20 mouse cellular contexts compared by ENCODE assay signal in genomic region chr13:107909343-107910067, GRCm38 (mm10).
DNase-seq lines count a peak whose midpoint lies in the region; ATAC-seq and TF ChIP-seq lines count a peak whose summit lies in the region.
"Had no signal": no experiment of that assay in that cellular context is flagged by ENCODE, and none has a peak within 500 bp of the region (broad histone marks: within the 10 kb centered on the region; RNA-seq: fewer than 3 reads in every experiment).

No protein-coding gene starts in this region.

- no peaks in the 10 kb centered on the region for H3K9me3 ChIP-seq in midbrain, embryonic 11.5 days (ENCODE audit: control insufficient read depth, low read length)
- H3K9me3 ChIP-seq in midbrain, embryonic 15.5 days, result no peaks in the 10 kb centered on the region
- no peaks in the 10 kb centered on the region for H3K9me3 ChIP-seq in embryonic facial prominence, embryonic 14.5 days (ENCODE audit: control insufficient read depth, low read length)
- no peaks in the 10 kb centered on the region for H3K9me3 ChIP-seq in limb, embryonic 14.5 days (ENCODE audit: control insufficient read depth, low read length)
- no peaks in the 10 kb centered on the region for H3K9me3 ChIP-seq in neural tube, embryonic 15.5 days (replicated peaks)
- no peaks in the 10 kb centered on the region for H3K9me3 ChIP-seq in forebrain, embryonic 16.5 days (ENCODE audit: control insufficient read depth, low read length)
- H3K9me3 ChIP-seq: heart, embryonic 13.5 days; limb, embryonic 12.5 days; liver, embryonic 15.5 days had no signal

- peak; percentile 38; the same call in 1 of the 2 replicates for ATAC-seq in midbrain, embryonic 11.5 days (ENCODE audit: low FRiP score)
- ATAC-seq in midbrain, embryonic 15.5 days (replicated peaks), result no peak
- ATAC-seq in embryonic facial prominence, embryonic 14.5 days (ENCODE audit: low read depth), result 0 out of 2 replicates have a peak, but pooled peaks have one; percentile 18
- ATAC-seq in limb, embryonic 14.5 days (ENCODE audit: low FRiP score, low read depth), result peak; percentile 81
- 0 out of 2 replicates have a peak, but pooled peaks have one; percentile 50 for ATAC-seq in neural tube, embryonic 15.5 days (ENCODE audit: low FRiP score)
- no peak for ATAC-seq in forebrain, embryonic 16.5 days
- no peak for ATAC-seq in megakaryocyte-erythroid progenitor cell, adult 5-6 weeks (replicated peaks; ENCODE audit: low FRiP score, low TSS enrichment, poor library complexity, severe bottlenecking)

- H3K9ac ChIP-seq in midbrain, embryonic 11.5 days (ENCODE audit: low read length), result no peak overlapping the region
- no peak overlapping the region for H3K9ac ChIP-seq in midbrain, embryonic 15.5 days
- H3K9ac ChIP-seq in embryonic facial prominence, embryonic 14.5 days (ENCODE audit: low read depth, low read length), result no peak overlapping the region
- no peak overlapping the region for H3K9ac ChIP-seq in limb, embryonic 14.5 days (ENCODE audit: low read depth, low read length, severe bottlenecking)
- H3K9ac ChIP-seq in neural tube, embryonic 15.5 days (replicated peaks), result no peak overlapping the region
- H3K9ac ChIP-seq in forebrain, embryonic 16.5 days (replicated peaks; ENCODE audit: low read depth, low read length), result no peak overlapping the region
- H3K9ac ChIP-seq: heart, embryonic 13.5 days; limb, embryonic 12.5 days; liver, embryonic 15.5 days had no signal

- no peak overlapping the region for H3K4me3 ChIP-seq in midbrain, embryonic 11.5 days (ENCODE audit: low read depth, low read length)
- H3K4me3 ChIP-seq in midbrain, embryonic 15.5 days, result no peak overlapping the region
- no peak overlapping the region for H3K4me3 ChIP-seq in embryonic facial prominence, embryonic 14.5 days (ENCODE audit: low read depth, low read length)
- H3K4me3 ChIP-seq in limb, embryonic 14.5 days (replicated peaks; ENCODE audit: low read length), result no peak overlapping the region
- no peak overlapping the region for H3K4me3 ChIP-seq in neural tube, embryonic 15.5 days (replicated peaks)
- H3K4me3 ChIP-seq in forebrain, embryonic 16.5 days (replicated peaks; ENCODE audit: low read length), result no peak overlapping the region
- H3K4me3 ChIP-seq: gastrocnemius, adult 2 months; heart, embryonic 13.5 days; limb, embryonic 12.5 days; liver, embryonic 15.5 days had no signal

- no peaks in the 10 kb centered on the region for H3K27me3 ChIP-seq in midbrain, embryonic 11.5 days (ENCODE audit: control insufficient read depth, insufficient read depth, low read length)
- no peaks in the 10 kb centered on the region for H3K27me3 ChIP-seq in midbrain, embryonic 15.5 days (replicated peaks)
- no peaks in the 10 kb centered on the region for H3K27me3 ChIP-seq in embryonic facial prominence, embryonic 14.5 days (replicated peaks; ENCODE audit: control insufficient read depth, insufficient read depth, low read length)
- no peaks in the 10 kb centered on the region for H3K27me3 ChIP-seq in limb, embryonic 14.5 days (ENCODE audit: control insufficient read depth, insufficient read depth, low read length)
- H3K27me3 ChIP-seq in neural tube, embryonic 15.5 days (replicated peaks), result no peaks in the 10 kb centered on the region
- H3K27me3 ChIP-seq in forebrain, embryonic 16.5 days (replicated peaks; ENCODE audit: control insufficient read depth, insufficient read depth, low read length), result no peaks in the 10 kb centered on the region
- H3K27me3 ChIP-seq: limb, embryonic 12.5 days; liver, embryonic 15.5 days had no signal

- no peak overlapping the region for H3K27ac ChIP-seq in midbrain, embryonic 11.5 days (ENCODE audit: low read depth, low read length)
- H3K27ac ChIP-seq in midbrain, embryonic 15.5 days, result no peak overlapping the region
- no peak overlapping the region for H3K27ac ChIP-seq in embryonic facial prominence, embryonic 14.5 days (replicated peaks; ENCODE audit: low read depth, low read length)
- no peak overlapping the region for H3K27ac ChIP-seq in limb, embryonic 14.5 days (replicated peaks; ENCODE audit: low read depth, low read length)
- no peak overlapping the region for H3K27ac ChIP-seq in neural tube, embryonic 15.5 days (replicated peaks)
- no peak overlapping the region for H3K27ac ChIP-seq in forebrain, embryonic 16.5 days (ENCODE audit: low read length)
- H3K27ac ChIP-seq: gastrocnemius, adult 2 months; heart, embryonic 13.5 days; liver, embryonic 15.5 days; stomach, postnatal 0 days had no signal

- peak overlapping the region; percentile 6 for H3K4me2 ChIP-seq in midbrain, embryonic 11.5 days
- no peak overlapping the region for H3K4me2 ChIP-seq in midbrain, embryonic 15.5 days
- H3K4me2 ChIP-seq in embryonic facial prominence, embryonic 14.5 days (ENCODE audit: low read depth, low read length), result 0 out of 2 replicates have a peak overlapping the region, but pooled peaks have one; percentile 15
- peak overlapping the region; percentile 13; the same call in 1 of the 2 replicates for H3K4me2 ChIP-seq in limb, embryonic 14.5 days (replicated peaks; ENCODE audit: low read depth, low read length, severe bottlenecking)
- no peak overlapping the region for H3K4me2 ChIP-seq in neural tube, embryonic 15.5 days
- H3K4me2 ChIP-seq in forebrain, embryonic 16.5 days (ENCODE audit: low read length), result no peak overlapping the region
- H3K4me2 ChIP-seq: heart, embryonic 13.5 days; limb, embryonic 12.5 days; liver, embryonic 15.5 days had no signal

- WGBS in midbrain, embryonic 11.5 days, result 23% methylated on average over 15 of the region's 15 CpGs
- WGBS in midbrain, embryonic 15.5 days, result 17% methylated on average over 15 of the region's 15 CpGs
- WGBS in embryonic facial prominence, embryonic 14.5 days, result 59% methylated on average over 15 of the region's 15 CpGs
- 55% methylated on average over 15 of the region's 15 CpGs for WGBS in limb, embryonic 14.5 days
- whole genome bisulfite sequencing in neural tube, embryonic 15.5 days, result 25% methylated on average over 15 of the region's 15 CpGs
- 17% methylated on average over 15 of the region's 15 CpGs for WGBS in forebrain, embryonic 16.5 days

- H3K4me1 ChIP-seq in midbrain, embryonic 11.5 days (ENCODE audit: control insufficient read depth, insufficient read depth, low read length), result peaks cover 8% of the 10 kb centered on the region
- H3K4me1 ChIP-seq in midbrain, embryonic 15.5 days, result peaks cover 13% of the 10 kb centered on the region
- peaks cover 4% of the 10 kb centered on the region; the same call in 1 of the 2 replicates for H3K4me1 ChIP-seq in embryonic facial prominence, embryonic 14.5 days (ENCODE audit: control insufficient read depth, insufficient read depth, low read length)
- H3K4me1 ChIP-seq in limb, embryonic 14.5 days (ENCODE audit: control insufficient read depth, insufficient read depth, low read length), result peaks cover 9% of the 10 kb centered on the region; the same call in 1 of the 2 replicates
- peaks cover 13% of the 10 kb centered on the region for H3K4me1 ChIP-seq in neural tube, embryonic 15.5 days
- H3K4me1 ChIP-seq in forebrain, embryonic 16.5 days (replicated peaks; ENCODE audit: control insufficient read depth, insufficient read depth, low read length), result no peaks in the 10 kb centered on the region
- H3K4me1 ChIP-seq: heart, embryonic 13.5 days; liver, embryonic 15.5 days had no signal

- no peak for TF ChIP-seq POLR2A in limb, embryonic 14.5 days (IDR thresholded peaks at IDR 0.05; ENCODE audit: borderline replicate concordance, extremely low read depth, insufficient read depth, insufficient read length)

- H3K36me3 ChIP-seq in midbrain, embryonic 11.5 days (ENCODE audit: control insufficient read depth, insufficient read depth, low read length), result no peaks in the 10 kb centered on the region
- no peaks in the 10 kb centered on the region for H3K36me3 ChIP-seq in midbrain, embryonic 15.5 days (replicated peaks)
- H3K36me3 ChIP-seq in embryonic facial prominence, embryonic 14.5 days (ENCODE audit: control insufficient read depth, insufficient read depth, low read length), result no peaks in the 10 kb centered on the region
- no peaks in the 10 kb centered on the region for H3K36me3 ChIP-seq in limb, embryonic 14.5 days (ENCODE audit: control insufficient read depth, insufficient read depth, low read length)
- H3K36me3 ChIP-seq in neural tube, embryonic 15.5 days, result no peaks in the 10 kb centered on the region
- no peaks in the 10 kb centered on the region for H3K36me3 ChIP-seq in forebrain, embryonic 16.5 days (ENCODE audit: control insufficient read depth, insufficient read depth)
- H3K36me3 ChIP-seq: heart, embryonic 13.5 days; limb, embryonic 12.5 days; liver, embryonic 15.5 days had no signal

- peak; percentile 91 for DNase-seq in midbrain, embryonic 11.5 days (ENCODE audit: low spot score, missing footprints)
- DNase-seq in embryonic facial prominence, embryonic 14.5 days (ENCODE audit: low spot score), result no peak
- no peak for DNase-seq in limb, embryonic 14.5 days (ENCODE audit: low spot score)
- no peak for DNase-seq in adrenal gland, postnatal 14 days
- DNase-seq: B cell, adult 2 months; cerebellum, adult 9-10 months; gastrocnemius, adult 2 months; heart, postnatal 36 days; kidney, adult 9 months; kidney, postnatal 25 days; layer of hippocampus, adult 9-11 months; right cerebral cortex, postnatal 4 days had no signal

Comparison
In these comparisons a context has a peak if more than half of its experiments do, and no peak if none do; other contexts are left out.
1. ATAC-seq: peak in midbrain, embryonic 11.5 days (single experiment), embryonic facial prominence, embryonic 14.5 days (single experiment), limb, embryonic 14.5 days (single experiment) and neural tube, embryonic 15.5 days (single experiment); none in midbrain, embryonic 15.5 days (single experiment), forebrain, embryonic 16.5 days (single experiment) and megakaryocyte-erythroid progenitor cell, adult 5-6 weeks (single experiment).
2. H3K4me2 ChIP-seq: peak in midbrain, embryonic 11.5 days (single experiment), embryonic facial prominence, embryonic 14.5 days (single experiment) and limb, embryonic 14.5 days (single experiment); none in midbrain, embryonic 15.5 days (single experiment), neural tube, embryonic 15.5 days (single experiment) and forebrain, embryonic 16.5 days (single experiment).